Mouse (Mus musculus): ENCODE measurements at regions not wholly inside any gene's neighbourhood (a gene's known extent, or its start where the extent isn't known, plus 50 kb on each side); places are given as distances from the start of the nearest gene placed in this dataset.
A peak's percentile ranks its signal among the peaks of the same experiment; 100 is the strongest.

DNA sequence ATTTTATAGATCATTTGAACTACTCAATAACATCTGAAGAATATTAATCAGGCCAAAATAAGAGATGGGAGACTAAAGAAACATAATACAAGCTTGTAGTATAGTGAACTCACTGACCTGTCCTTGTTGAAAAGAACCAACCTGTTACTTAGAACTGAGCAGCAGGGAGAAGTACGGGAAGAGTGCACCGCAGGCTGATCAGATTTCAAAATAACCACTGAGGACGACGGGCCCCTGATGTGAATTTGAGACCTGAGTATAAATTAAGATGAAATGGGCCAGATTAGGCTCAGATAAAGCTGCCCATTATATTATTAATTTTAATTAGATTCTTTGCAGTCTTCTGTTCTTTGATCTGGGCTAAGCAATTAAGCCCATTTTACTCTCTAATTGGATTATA lies 391.2 kb upstream of the Tyrp1 start:
- DNase-seq (ENCODE audit: low spot score): no peak

DNA sequence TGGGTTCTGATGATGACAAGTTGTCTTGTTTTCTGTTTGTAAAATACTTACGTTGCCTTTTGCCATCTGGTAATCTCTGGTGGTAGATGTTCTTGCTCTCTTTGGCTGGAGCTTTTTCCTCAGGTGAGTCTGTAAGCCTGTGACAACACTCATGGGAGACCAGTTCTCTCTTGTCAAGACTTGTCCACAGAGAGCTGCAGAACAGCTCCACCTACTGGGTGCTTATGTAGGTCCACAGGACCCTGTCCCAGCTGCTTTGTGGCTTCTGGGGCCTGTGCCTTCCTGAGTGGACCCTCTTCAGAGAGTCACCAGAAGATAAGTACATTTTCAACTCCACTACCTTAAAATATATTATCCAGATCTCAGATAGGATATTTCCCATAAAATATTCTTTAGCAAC lies 370.3 kb upstream of the Tyrp1 start:
- no peak for DNase-seq (ENCODE audit: low spot score)

DNA sequence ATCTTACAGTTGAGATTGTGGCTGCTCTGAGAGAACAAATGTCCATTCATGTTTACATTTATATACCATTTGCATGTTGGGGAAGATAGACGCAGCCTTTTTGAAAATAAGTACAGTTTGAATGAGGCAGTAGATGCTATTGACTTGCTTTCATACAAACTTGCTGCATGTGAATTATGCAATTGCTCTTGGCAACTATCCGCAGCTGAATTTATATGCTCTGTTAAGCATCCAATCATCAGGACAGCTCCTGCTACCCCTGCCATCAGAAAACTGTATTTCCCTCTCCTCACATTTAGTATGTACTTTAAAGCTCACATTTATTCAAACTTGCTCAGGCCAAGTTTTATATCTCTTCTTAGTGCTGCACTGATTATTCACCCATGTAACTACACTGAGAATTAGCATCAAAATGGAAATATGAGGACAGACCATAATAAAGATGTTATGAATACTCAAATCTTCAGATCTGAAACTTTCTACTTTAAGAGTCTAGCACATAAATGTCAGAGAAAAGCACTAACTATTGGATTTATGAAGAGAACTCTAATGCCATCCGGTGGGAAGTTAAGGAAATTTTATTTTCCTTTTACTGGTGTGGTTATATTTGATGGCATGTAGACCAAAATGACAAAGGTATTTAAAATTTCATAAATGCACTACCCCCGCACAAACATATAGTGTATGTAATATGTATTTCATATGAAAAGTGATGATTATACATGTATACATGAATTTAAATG lies 358.0 kb upstream of the Tyrp1 start:
- DNase-seq (ENCODE audit: low spot score): no peak

DNA sequence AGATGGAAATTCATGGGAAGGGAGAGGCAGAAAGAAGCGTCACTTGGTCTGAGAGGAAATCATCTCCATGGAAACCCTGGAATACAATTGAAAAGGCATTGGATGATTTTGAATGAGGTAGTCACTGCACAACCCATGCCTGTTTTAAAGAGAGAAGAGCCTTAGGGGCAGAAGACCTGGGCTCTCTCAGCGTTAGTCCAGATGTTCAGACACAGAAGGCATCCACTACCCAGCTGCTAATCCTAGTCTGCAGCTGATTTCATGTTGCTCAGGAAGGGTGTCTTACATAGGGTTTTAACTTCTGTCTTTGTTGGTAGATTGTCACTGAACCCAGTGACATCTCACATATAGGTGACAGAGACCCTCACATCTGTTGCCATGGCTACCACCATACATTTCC lies 318.8 kb upstream of the Tyrp1 start:
- no peak for DNase-seq (ENCODE audit: low spot score)

DNA sequence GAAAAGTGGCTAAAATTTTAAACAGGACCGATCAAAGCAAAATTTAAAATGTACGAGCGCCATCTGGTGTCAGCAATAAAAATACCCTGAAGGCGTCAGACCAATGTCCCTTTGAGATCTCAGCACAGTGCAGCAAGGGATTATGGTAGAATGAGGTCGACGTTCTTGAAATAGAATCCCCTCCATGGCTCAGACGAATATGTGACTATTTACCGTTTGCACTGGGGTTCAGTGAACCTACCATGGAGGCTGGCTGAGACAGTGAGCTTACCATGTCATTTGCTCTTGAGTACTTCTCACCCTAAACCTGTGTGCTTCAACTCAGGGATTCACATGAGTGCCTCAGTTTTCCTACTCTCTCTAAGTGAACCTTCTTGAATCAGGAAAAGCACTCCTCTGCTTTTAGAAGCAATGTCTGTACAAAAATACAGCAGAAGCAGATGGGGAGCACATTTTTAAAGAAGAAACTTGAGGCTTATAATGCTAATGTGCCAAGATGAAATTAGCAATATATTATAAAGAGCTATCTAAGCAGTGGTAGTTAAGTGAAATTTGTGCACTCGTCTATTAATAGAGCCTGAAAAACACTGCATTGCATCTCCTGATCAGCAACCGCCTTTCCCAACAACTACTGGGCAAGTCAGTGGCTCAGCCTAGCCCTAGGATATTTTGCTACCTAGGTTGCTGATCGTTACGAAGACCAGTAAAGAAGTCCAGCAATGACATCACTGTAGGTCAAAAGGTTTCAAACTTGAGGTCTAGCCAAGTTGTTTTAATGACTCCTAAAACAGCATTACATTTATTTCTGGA lies 316.2 kb upstream of the Tyrp1 start:
- DNase-seq (ENCODE audit: low spot score): peak; percentile 59

DNA sequence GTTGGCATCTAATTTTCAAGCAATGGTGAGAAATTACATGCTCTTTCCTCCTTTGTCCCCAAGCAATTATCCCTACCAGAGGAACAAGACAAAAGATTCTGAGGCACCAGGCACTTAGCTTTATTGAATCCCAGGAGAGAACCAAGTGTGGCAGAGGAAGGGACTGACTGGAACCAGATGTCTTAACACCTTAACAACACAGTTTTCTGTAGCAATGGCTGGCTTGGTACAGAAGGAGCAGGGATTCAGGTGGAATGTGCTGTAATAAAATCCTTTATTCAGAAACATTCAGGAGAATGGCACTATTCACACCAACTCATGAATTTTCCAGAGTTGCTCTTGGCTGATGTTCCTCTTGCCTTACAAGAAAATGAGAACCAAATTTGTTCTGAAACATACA lies 315.3 kb upstream of the Tyrp1 start:
- DNase-seq (ENCODE audit: low spot score): no peak

DNA sequence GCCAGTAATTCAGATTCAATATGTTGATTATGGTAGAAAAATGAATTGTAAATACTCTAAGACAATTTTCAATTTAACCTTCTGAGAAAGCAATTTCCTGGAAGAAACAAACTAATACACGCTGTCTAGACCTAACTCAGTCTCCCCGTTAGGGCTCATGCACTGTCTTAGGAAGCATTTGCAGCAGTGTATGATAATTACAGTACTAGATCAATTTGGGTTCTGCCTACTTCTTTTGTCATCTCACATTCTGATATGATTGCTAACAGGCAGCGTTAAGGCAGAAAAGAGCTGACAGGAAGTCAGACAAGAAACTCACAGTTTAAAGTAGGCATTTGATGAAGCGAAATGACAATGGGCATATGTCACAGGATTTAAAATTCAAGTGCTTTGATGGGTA lies 294.1 kb upstream of the Tyrp1 start:
- no peak for DNase-seq (ENCODE audit: low spot score)

DNA sequence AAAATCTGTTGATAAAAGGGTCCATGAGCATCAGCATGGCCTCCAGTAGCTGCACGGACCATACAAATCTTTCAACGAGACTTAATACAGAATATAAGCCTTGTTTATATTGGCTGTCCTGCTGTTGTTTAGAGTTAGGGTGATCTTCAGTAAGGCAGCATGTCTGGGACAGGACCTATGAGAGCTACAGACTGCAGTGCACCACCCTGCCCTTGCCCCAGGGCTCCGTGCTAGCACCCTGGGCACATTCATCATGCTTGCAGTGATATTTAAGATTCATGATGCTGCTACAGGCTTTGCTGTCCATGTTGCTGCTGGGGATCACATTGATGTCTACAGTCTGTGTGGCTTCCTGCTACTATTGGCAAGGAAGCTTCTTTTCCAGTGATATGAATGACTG lies 288.8 kb upstream of the Tyrp1 start:
- DNase-seq (ENCODE audit: low spot score): no peak

DNA sequence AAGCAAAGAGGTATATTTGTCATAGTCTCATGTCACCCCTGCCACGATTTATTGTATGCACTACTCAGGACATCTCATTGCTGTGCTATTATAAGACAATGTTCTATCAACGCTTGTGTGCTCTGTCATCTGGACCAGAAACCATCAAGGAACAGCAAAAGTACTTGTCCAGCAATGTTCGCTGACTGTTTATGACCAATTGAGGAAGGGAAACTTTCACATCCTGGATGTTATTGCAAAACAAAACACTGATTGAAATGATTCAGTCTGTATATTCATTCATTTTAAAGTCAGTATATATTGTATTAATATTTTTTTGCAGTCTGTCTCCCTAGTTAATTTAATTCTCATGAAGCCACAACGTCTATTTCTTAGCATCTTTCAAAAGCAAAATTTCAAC lies 244.5 kb upstream of the Tyrp1 start:
- DNase-seq (ENCODE audit: low spot score): no peak

DNA sequence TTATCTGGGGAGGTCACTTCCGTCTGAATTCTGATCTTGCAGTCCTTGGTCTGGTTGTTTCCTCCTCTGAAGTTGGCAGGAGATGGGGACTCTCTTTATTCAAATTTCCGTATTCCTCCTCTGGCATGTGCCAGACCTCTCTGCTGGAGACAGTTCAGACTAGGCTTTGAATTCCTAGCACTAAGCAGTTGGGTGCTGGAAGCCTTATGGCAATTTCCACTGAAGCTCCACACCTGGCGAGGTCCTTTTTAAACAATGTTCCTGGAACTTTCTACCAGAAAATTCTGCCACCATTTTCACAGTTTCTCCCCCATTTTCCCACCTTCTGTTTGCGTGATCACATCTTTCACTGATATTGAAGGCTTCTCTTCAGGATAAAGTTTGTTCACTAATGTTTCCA lies 205.7 kb upstream of the Tyrp1 start:
- DNase-seq (ENCODE audit: low spot score): no peak

DNA sequence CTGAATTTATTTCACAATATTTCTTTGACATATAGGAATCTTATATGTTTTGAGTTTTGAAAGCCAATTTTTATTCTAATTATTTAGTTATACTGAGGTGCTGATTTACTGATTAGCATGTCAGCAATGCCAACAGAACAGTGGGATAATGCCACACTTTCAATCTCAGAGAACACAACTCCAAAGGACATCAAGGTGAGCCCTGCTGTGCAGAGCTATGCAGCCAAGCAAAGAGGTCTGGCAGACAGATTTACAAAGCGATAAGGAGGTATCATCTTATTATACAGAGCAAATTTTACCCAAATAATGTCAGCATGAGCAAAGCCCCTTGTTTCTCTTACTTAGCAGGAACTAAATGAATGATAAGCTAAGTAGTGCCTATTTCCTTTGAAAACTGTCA lies 204.7 kb upstream of the Tyrp1 start:
- no peak for DNase-seq (ENCODE audit: low spot score)

DNA sequence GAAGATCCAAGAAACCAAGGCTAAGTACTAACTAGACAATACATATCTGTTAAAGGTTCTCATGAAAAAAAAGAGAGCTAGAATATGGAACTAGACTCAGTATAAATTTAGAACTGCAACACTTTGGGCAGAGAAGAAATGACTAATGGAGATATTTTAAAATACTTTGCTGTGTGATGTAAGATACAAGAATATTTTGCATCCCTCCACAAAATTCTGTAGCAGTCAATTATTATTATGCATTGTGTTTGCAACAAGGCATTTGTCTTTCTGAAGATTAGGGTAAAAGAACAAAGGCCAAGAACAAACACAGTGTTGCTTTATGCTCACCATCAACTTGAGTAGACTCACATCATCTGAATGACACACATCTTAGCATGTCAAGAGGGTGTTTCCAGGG lies 203.7 kb upstream of the Tyrp1 start:
- no peak for DNase-seq (ENCODE audit: low spot score)

DNA sequence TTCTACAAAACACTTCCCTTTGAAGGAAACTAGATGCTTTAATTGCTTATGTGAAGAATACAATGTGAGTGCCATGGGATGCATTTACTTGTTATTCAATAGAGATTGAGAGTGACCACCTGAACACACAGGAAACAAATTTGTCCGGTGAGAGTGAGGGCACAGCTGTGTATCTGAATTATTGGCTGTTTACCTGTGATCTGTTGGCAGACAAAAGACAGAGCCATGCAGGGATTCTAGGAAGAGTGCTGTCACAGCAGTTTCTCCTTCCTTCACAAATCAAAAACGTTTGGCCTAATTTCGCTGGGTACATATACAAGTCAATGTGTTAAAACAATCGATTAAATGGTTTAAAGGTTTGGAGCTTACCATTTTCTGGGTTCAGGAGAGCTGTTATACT lies 202.9 kb upstream of the Tyrp1 start:
- DNase-seq (ENCODE audit: low spot score): no peak

DNA sequence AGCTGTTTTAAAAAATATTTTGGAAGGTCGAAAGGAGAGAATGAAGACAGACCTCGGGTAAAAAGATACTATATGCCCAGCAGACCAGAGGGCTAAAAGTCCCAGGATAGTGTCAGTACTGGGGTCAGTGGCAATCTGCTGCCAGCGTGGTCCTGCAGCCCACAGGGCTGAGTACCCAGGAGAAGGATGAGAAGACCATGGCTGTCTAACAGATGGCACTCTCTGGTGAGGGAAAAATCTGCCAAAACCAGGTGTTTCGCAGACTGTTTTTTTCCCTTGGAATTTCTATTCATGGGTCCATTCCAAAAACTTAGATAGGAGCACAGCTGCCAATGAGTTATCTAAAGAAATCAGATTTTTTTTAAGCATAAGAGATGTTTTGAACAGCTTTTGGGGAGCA lies 202.5 kb upstream of the Tyrp1 start:
- no peak for DNase-seq (ENCODE audit: low spot score)

DNA sequence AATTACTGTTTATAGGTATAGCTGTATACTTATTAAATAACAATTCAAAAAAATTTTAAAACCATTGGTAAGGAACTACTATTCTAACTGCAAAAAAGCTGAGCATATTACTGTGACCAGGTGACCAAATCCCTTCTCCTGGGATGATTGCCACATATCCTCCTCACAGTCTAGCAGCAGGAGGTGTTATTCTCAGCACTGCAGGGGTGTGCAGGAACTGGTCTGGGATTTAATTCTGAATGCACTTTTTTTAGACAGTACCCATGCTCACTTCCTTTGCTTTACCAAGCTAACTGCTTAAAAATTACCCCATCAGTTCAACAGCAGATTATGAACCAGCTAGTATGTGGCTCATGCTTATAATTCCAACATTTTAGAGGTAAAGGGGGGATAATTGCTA lies 195.5 kb upstream of the Tyrp1 start:
- no peak for DNase-seq (ENCODE audit: low spot score)

Data from layer of hippocampus, adult 9-10 months (tissue).